Mouse (Mus musculus): Measurements from ENCODE around the gene Rdh5. TPM values are rescaled to one million over a fixed set of nuclear protein-coding genes. Genes with fewer than 3 reads are reported as not detected.

Rdh5 gene
- total and polyA plus RNA-seq, 3 experiments = 11.2 to 24.3 (median 15.9) TPM

DNA sequence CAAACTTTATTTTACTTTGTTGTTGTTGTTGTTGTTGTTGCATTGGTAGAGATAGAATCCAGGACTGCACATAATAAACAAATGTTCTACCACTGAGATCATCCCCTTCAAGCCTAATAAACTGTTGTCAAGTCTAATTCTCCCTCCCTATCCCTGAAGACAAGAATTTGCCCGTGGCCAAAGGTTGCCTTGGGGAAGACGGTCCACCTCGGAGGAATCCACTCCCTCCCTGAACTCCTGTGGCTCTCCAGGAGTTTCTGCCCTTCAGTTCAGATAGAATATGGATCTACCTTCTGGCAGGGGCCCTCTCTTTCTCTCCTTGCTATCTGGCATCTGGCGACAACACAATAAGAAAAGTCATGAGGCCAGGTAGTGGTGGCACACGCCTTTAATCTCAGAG, 17.9 kb downstream of the Rdh5 start:
- DNase-seq = no peak

DNA sequence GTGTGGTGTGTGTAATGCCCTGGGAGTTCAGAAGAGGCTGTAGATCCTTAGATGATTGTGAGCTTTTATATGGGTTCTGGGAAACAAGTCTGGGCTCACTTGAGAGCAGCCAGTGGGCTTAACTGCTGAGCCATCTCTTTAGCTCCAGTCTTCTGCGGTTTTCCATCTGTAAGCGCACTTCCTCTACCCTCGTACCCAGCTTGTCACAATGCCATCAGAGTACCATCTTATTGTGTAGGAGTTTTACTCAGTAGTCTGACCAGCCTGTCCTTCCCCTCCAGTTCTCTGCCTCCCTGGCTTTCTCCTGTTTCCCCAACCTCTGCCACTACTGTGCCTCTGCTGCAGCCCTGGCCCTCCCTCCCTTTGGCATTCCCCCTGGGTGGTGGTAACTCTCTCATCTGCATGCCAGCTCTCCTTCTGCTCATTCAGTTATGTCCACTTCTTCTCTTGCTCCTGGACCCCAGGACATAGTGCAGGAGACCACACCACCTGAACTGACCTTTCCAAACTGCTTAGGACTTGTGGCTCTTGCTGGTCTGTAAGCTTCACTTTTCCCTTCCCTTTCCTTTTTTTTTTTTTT, 20.2 kb downstream of the Rdh5 start:
- no peak for DNase-seq

DNA sequence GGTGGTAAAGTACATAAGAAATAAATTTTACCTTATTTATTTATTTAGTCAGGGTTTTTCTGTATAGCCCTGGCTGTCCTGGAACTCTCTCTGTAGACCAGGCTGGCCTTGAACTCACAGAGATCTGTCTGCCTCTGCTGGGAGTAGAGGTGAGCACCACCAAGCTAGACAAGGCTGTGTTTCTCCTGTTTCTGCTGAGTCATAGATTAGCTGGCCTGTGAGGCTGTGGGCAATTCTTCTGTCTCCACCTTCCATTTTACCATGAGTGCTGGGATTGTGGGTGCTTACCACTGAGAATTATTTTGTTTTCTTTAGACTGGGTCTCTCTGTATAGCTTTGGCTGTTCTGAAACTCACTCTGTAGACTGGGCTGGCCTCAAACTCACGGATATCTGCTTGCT, 21.3 kb downstream of the Rdh5 start:
- DNase-seq = no peak

DNA sequence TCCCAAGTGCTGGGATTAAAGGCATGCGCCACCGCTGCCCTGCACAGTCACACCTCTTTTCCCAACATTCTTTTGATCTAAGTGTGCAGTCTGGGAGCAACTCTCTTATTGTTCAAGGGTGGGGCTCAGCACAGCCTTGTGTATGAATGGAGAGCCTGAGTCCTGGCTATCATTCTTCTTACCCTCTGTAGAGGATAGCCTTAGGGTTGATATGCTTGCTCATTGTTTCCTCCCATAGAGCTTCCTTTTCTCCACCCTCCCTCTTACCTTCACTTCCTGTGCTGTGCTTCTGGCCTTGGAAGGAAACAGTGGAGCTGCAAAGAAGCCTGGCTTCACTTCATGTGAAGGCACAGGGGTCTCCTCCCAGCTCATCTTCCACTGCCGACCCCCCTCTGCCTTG, 22.0 kb downstream of the Rdh5 start, which contains the start of gene Cd63:
TSS of gene Cd63 (plus strand) at position 292 of the 400 bp plus-strand sequence.
- DNase-seq = no peak

DNA sequence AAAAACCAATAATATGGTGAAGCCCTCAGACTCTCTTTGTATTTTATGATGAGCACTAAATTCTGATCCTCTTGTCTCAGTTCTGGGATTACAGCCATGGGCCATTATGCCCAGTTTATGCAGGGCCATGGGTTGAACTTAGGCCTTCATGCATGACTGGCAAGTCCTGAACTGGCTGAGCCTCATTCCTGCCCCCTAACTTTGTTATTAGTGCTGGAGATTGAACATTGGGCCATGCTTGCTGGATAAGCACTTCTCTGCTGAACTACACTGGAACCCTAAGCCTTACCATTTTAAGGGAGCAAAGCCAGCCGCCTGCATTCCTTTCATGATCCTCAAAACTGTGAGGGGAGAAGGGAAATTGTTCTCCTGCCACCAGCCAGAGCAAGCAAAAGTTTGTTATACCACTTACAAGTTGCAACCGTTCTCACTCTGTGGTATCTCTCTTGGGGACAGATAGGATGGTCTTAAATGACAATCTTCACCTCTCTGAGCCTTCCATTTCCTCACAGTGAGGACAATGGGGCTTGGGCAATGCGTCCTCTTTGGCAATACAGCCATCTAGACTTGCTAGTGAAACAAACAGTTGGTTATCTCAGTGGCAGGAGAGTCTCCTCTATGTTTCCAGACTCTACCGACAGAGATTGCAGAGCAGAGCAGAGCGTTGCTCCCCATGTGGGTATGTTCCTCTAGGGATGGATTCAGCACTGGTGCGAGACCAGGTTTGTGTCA, 22.8 kb downstream of the Rdh5 start:
- no peak for DNase-seq

DNA sequence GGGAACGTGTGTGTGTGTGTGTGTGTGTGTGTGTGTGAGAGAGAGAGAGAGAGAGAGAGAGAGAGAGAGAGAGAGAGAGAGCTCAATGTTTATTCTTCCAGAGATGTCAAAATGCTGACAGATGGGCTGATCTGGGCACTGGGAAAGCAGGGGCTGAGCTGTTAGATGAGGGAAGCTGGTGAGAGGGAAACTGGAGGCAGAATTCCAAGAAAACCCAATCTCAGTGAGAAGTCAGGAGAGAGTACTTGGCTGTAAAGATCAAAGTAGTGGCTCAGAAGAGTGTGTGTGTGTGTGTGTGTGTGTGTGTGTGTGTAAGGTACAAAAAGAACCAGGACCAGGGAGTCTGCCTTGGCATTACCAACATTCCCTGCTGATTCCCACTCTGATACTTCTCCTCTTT, 25.2 kb downstream of the Rdh5 start:
- no peak for DNase-seq

DNA sequence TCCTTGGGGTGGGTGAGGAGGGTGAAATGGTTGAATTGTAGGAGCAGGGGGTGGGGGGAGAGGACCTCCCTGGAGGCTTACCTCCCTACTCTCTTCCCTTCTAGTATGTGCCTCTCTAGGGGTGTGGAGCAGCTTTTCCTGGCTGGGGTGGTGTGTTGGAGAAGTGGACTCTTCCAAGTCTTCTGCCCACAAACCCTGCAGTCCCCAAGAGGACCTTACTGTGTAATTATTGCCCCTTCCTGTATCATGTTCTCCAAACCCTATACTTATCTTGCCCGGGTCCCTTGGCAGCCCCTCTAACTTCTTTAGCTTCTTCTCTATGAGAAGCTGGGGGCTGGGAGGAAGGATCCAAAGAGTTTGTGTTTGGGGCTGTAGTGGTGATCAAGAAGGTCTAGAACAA, 25.9 kb downstream of the Rdh5 start:
- DNase-seq = no peak

DNA sequence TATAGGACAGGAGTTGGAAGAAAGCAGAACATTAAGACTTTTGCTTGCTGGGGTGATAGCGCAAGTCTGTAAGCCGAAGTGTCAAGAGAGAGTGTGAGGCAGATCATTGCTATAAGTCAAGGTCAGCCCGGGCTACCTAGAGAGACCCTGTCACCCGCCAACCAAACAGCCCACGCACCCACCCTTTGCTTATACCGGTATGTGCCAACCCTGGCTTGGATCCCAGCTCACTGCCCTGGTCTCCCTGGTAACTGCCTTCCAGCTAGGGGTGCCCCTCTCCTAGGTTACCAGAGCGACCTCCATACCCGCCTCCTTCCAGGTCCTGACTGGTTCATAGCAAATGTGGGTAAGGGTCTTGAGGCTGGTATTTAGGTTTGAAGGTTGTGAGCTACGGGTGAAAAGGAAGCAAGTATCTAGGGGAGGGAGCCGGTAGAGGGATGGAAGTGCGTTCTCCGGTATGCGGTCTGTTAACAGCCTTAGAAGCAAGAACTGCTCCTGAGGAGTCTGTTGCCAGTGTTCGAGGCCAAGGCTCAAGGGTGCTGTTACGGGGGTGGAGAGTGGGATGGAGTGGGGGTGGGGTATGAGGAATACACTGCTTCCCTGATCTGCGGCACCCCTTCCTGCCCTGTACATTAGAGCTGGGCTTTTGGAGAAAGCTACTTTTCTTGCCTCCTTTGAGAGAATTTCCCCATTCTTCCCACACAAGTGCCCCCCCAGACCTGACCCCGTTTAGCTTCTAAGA, 26.6 kb downstream of the Rdh5 start:
- DNase-seq = peak; percentile 19

DNA sequence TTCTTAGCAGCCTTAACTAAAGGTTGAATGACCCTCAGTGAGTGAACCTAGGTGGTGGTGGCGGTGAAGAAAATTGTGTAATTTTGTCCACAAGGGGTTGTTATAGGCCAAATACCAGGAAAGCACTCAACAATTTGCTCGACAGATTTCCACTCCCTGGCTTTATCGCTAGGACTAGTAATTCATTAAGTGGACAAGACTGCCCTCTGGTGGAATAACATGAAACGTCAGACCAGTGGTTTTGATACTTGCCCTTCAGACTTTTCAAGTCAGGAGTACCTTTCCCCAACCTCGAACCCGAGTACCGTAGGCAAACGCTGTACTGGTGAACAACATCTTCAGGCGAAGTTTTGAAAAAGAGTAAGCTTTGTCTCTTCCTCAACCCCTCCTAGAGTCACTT, 27.3 kb downstream of the Rdh5 start:
- peak; percentile 72 for DNase-seq

DNA sequence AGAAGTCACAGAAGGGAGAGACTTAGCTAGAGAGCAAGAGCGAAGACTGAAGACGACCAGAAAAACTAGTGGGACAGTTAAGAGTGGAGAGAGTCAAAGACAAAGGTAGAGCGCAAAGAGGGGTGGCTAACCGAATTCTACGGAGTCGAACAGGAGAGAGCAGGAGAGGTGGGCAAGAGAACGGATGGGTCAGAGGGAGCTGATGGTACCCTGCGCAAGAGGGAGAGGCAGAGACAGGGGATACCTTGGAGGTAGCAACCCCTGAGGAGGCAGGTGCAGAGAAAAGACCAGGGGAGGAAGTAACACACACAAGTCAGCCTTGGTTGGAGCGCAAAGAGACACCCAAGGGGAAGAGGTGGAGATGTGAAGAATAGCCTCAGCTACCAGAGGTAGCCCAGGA, 30.4 kb downstream of the Rdh5 start:
- DNase-seq = no peak

DNA sequence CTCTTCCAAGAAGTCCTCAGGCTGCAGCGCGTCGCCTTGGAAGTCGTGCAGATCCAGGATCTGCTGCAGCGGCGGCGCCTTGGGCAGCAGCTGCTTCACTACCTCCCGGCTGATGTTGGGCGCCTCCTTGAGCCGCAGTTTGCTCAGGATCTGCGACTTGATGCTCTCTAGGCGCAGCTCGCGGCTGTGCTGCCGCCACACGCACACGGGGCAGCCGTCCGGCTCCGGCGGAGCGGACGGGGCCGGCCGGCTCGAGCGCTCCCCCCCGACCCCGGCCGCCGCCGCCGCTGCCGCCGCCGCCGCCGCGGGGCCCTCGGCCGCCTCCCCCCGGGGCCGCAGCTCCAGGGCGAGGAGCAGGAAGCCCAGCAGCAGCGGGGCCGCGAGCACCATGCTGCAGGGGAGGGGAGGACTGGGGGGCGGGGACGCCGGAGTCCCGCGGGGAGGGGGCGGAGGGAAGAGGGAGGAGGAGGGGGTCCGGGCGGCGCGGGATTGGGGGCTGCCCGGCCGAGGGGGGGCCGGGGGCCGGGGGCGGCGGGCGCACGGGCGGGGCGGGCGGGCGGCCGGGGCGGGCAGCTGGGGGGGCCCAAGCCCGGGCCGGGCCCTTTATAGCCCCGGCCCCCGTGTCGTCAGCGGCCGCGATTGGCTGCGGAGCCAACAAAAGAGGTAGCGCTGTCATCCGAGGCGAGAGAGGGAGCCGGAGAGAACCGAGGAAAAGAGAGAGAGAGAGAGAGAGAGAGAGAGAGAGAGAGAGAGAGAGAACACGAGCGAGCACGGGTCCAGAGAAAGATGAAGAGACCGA, 31.2 kb downstream of the Rdh5 start, which contains the start of gene Gdf11:
TSS of gene Gdf11 (minus strand) at position 423 of the 799 bp plus-strand sequence.
- DNase-seq = peak; percentile 56

DNA sequence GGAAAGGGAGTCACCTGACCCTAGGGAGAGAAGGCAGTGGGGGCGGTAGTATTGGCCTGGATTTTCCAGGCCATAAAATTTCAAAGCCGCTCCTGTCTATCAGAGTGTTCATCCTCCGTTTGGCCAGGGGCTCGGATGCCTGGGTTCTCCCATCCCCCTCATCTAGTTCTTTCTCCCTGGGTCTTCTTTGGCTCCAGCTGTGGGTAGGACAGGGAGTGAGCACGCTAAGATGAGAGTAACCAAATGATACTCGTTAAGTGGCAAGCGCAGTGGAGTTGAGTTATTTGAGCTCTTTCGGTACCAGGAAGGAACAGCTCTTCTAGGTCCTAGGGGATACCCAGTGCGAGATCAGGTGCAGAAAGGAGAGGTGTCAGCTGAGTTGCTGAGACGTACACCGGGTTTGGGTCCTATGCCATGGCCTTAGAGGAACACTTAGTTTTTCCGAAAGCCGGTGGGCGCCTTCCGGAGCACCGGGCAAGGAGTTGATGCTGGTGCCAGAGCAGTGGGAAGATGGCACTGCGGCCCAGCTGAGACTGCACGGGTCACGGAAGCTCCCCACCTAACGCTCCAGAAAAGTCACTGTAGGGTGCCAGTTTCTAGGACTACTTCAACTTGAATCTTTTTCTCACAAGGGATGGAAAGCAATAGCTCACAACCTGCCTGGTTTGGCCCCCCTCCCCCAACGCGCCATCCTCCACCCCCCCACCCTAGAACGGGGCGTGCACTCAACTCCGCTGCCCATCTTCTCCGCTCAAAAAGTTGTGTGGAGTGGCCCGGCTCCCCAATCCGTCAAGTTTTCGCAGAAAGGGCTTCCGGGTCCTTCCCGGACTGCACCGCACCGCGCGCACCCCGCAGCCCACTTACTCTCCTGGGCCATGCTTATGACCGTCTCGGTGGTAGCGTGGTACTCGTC, 32.0 kb downstream of the Rdh5 start:
- DNase-seq = no peak

DNA sequence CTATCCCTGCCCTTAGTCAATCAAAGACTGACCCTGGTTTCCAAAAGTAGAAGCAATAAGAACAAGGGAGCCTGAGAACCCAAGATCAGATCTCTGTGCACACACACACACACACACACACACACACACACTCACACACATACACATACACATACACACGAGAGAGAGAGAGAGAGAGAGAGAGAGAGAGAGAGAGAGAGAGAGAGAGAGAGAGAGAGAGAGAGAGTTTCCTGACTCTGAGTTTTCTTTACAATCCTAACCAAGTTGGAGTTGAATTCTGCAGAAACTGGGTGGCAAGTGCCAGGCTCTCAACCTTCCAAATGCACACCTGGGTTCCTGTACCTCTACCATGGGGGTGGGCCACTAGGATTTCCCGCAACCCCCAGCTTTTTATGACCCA, 32.8 kb downstream of the Rdh5 start:
- DNase-seq = no peak

DNA sequence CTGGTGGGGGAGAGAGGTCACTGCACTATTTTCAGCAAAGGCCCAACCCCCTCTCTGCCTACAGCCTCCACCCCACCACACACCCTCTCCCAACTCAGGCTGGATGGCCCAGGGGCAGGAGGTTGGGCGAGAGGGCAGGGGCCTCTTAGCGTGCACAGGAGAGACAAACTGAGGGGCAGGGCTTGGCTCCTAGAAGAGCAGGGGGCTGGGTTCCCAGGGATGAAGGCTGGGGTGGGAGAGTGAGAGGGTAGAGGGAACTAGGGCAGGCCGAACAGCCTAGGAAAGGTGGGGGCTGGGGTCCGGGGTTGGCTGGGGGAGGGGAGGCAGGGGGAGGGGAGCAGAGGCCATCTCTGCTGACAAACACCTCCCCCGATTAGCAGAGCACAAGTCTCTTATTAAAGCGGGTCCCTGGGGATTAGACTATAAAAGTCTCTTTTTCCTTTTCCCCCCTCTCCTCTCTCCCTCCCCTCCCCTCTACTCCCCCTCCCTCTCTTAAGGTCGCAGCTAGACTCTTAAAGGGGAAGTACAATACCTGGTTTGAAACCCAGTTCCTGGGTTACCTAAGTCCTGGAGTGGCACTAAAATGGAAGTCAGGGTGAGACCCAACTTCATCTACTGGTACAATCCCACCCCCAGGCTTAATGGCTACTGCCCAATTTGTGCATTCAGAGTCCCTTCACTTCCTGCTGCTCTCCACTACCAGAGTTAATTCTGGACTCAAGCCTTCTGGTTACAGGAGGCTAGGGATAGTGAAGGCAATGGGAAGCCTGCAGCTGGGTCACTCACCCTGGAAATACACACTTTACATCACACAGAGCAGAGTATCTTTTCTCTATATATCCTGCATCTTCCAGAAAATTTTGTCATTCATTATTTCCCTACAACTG, 33.5 kb downstream of the Rdh5 start:
- DNase-seq = no peak

DNA sequence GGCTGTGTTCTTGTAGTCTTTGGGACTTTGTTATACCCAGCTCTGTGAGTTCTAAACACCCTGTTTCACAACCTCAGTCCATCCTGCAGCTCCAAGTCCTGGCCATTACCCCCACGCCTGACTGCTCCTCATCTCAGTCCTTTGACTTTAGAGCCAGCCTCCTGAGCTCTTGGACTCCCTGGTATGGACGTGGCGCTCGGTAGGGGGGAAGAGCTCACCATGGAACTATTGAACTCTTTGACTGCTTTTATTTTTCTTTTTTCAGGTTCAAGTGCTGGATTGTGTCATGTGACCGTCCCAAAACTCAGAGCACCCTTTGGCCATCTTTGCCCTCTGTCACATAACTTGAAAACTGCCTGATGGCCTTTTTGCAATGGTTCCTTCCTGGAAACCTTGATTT, 40.6 kb downstream of the Rdh5 start:
- DNase-seq = no peak

DNA sequence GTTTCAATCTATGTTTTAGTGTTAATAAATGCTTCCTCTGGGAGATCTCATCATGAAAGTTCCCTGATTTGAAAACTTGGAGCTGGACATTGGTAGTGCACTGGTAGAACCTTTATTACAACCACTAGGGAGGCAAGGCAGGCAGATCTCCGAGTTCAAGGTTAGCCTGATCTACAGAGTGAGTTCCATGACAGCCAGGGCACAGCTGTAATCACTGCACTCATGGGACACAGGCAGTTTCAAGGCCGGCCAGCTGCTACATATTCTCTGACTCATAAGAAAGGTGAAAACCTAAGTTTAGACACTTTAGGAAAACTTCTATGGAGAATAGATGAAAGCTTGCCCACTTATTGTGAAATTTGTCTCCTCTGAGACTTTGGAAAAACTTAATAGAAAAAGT, 43.9 kb downstream of the Rdh5 start:
- DNase-seq = peak; percentile 67

DNA sequence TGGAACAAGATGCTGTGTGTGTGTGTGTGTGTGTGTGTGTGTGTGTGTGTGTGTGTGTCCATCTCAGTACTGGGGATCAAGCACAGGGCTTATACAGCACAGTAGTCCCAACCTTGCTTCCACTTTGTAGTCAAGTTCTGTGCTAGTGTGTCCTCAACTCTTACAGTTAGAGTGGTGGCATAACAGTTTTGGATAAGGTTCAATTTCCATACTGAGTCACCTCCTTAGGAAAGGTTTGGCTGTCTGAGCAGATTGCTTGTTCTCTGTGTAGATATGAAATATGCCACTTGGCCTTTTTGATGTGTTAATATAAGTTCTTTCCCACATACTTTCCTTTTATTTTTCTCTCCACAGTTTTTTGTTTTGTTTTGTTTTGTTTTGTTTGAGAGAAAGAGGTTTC, 44.4 kb downstream of the Rdh5 start:
- DNase-seq = no peak

DNA sequence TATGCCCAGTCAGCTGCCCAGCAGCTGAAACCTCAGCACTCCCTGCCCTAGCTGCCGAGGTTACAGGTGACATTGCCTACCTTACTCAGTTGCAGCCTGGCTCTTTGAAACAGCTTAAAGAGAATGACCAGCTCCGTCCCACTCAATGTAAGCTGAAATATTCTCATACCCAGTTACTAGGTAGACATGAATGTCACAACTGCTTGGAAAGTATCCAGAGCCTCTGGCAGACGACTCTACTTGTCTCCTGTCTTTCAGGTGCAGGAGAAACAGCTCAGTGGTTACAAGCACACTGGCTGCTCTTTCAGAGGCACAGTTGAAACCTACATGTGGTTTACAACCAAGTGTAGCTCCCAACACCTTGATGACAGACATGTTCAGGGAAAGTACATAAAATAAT, 52.3 kb downstream of the Rdh5 start:
- no peak for DNase-seq

DNA sequence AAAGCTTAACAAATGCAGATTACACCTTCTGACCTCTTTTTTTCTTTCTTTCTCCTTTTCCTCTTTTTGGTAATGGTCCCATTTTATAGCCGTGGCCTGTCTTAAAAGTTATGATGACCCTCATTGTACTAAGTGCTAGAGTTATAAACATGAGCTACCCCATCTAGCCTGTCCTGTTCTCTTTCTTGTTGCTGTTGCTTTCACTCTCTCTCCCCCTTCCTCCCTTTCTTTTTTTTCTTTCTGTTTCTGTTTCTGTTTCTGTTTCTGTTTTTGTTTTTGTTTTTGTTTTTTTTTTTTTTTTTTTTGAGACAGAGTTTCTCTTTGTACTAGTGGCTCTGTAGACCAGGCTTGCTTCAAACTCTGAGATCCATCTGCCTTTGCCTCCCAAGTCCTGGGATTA, 56.2 kb downstream of the Rdh5 start:
- DNase-seq = no peak

DNA sequence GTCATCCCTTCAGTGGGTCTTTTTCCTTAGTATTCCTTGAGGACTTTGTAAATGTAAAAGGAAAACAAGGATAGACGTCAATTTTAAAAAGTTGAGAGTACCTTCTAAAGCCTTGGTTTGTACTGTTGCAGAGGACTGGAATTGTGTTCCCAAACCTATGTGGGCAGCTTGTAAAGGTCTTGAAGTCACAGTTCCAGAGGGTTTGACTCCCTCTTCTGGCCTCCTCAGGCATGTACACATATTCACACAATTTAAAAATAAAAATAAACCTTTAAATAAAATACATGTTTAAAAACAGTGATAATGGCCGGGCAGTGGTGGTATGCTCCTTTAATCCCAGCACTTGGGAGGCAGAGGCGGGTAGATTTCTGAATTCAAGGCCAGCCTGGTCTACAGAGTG, 56.6 kb downstream of the Rdh5 start:
- no peak for DNase-seq

Data from adrenal gland, adult 2 months (tissue).